Mouse (Mus musculus) right cerebral cortex, postnatal 10 days (tissue): ENCODE measurements around the gene Dnajc3.
A peak's percentile ranks its signal among the peaks of the same experiment; 100 is the strongest.

Source experiments
- DNase-seq, 2 experiments: peaks; one replicate each; pipeline ENCODE4 v3.0.0; 2021; ENCODE audit warnings: low spot score in 2 of 2

The Dnajc3 gene

GRCm38 (mm10) chr14:118937533-118938492, at the start of gene Dnajc3:
Gene Dnajc3, plus strand, starts transcription at chr14:118937976.
- DNase-seq: peak; percentile 100

GRCm38 (mm10) chr14:118890101-118890500, 47.7 kb upstream of the Dnajc3 start:
- peak; percentile 57 to 80 for DNase-seq

- no peak for DNase-seq
Observed at GRCm38 (mm10) chr14:118895228-118895627, 42.5 kb upstream of the Dnajc3 start.

GRCm38 (mm10) chr14:118895655-118896054, 42.1 kb upstream of the Dnajc3 start:
- no peak for DNase-seq

- DNase-seq: no peak
Observed at GRCm38 (mm10) chr14:118899940-118900339, 37.8 kb upstream of the Dnajc3 start.

GRCm38 (mm10) chr14:118900911-118901310, 36.9 kb upstream of the Dnajc3 start:
- no peak for DNase-seq

- DNase-seq: no peak
Observed at GRCm38 (mm10) chr14:118903397-118903796, 34.4 kb upstream of the Dnajc3 start.

- no peak for DNase-seq
Observed at GRCm38 (mm10) chr14:118903867-118904562, 33.8 kb upstream of the Dnajc3 start.

- no peak for DNase-seq
Observed at GRCm38 (mm10) chr14:118907592-118907991, 30.2 kb upstream of the Dnajc3 start.

- no peak for DNase-seq
Observed at GRCm38 (mm10) chr14:118909872-118910271, 27.9 kb upstream of the Dnajc3 start.

- peak; percentile 73 to 84 for DNase-seq
Observed at GRCm38 (mm10) chr14:118910332-118911222, 27.2 kb upstream of the Dnajc3 start.

- no peak for DNase-seq
Observed at GRCm38 (mm10) chr14:118911521-118911920, 26.3 kb upstream of the Dnajc3 start.

GRCm38 (mm10) chr14:118913651-118914050, 24.1 kb upstream of the Dnajc3 start:
- DNase-seq: no peak

GRCm38 (mm10) chr14:118919025-118919424, 18.8 kb upstream of the Dnajc3 start:
- DNase-seq: peak in 1 of 2 experiments; percentile 35

GRCm38 (mm10) chr14:118920654-118921053, 17.1 kb upstream of the Dnajc3 start:
- DNase-seq: no peak

- DNase-seq: peak in 1 of 2 experiments; percentile 50
Observed at GRCm38 (mm10) chr14:118922251-118922650, 15.5 kb upstream of the Dnajc3 start.

GRCm38 (mm10) chr14:118922667-118923184, 15.1 kb upstream of the Dnajc3 start:
- peak; percentile 49 to 54 for DNase-seq

GRCm38 (mm10) chr14:118924673-118925615, 12.8 kb upstream of the Dnajc3 start, which contains the start of gene Dzip1:
Gene Dzip1, minus strand, starts transcription at chr14:118925460.
- peak; percentile 90 to 94 for DNase-seq

GRCm38 (mm10) chr14:118928565-118928964, 9.2 kb upstream of the Dnajc3 start:
- DNase-seq: no peak

- DNase-seq: no peak
Observed at GRCm38 (mm10) chr14:118929779-118930178, 8.0 kb upstream of the Dnajc3 start.
